Mouse (Mus musculus): Measurements from ENCODE around the gene Gadd45a.

Gene Gadd45a

DNA sequence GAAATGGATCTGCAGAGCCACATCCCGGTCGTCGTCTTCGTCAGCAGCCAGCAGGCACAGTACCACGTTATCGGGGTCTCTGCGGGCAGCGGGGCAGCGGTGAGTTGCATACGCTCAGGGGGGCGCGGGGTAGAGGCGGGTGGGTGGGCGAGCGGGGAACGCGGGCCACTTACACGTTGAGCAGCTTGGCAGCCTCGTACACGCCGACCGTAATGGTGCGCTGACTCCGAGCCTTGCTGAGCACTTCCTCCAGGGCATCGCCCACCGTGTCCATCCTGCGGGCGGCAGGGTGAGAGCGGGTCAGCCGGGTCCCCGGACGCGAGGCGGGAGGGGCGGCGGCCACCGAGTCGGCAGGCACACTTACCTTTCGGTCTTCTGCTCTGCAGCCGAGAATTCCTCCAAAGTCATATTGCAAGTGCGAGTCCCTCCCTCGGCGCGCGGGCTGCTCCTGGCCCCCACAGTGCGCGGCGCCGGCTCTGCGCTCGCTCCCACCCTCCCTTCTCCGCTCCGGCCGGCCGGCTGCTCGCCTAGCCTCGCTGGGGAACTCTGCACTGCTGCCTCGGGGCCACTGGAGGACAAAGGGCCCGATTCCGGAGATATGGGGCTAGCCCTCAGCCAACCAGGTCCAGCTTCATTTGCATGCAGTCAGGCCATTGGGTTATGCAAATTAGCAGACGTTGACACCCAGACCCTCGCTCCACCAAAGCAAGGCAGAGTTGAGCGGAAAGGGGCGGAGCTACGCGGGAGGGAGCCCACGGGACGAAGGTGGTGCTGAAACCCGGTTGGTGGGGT is at the start of gene Gadd45a:
Gadd45a (minus strand) TSS at position 621 of the 792 bp plus-strand sequence.
- peak; percentile 98 for DNase-seq

DNA sequence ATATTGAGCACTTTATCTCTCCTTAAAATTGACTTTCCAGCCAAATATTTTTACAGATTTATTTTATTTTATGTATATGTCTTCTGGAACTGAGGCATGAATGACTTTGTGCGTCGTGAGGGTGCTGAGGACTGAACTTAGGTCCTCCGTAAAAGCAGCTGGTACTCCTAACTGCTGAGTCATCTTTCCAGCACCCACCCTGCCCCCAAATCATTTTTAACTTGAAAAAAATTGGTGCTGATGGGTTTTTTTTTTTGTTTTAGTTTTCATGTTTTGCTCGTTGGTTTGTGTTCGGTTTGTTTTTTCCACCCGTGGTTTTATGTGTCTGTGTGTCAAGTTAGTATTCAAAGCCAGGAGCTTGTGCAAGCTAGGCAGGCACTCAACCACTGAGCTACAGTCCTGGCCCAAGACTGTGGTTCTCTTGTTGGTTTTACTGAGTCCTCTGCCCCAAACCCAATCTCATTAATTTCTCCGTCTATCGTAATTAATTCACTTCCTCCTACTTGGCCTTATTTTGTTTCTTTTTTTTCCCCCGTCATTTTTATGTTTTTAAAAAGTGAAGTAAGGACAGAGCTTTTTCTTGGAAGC is 48.7 kb upstream of the Gadd45a start:
- no peak for DNase-seq

DNA sequence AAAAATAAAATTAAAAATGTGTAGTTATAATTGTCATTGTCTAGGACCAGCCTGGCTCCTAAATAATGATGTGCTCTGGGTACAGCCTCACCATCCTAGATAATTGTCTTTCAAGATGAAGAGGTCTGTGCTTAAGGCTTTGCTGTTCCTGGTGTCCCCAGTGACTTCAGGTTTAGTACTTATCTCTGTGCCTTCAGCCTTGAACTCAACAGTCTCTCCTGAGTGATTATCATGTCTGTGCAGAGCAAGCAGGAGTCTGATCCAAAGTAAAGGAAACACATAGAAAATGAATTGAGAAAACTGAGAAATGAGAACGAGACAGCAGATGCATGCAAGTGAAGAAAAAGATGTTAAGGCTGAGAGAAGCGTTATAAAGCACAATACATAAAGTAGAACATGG is 47.2 kb upstream of the Gadd45a start:
- no peak for DNase-seq

DNA sequence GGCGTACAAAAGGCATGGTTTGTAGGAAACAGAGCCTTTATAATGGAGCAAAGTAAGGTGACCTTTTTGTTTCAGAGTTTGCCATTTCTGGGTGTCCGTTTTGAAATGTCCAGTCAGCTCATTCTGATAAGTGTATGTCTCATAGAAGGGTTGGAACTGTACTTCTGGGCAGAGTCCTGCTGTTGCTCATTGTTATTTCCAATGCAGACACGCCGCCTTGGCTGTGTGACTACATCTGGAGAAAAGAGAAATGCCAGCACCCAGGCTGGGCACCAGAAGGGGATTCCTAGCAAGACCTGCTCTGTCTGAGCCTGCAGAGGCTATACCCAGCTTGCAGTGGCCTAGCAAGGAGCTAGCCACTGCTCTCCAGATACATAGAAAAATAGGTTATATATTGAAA is 43.9 kb upstream of the Gadd45a start:
- no peak for DNase-seq

DNA sequence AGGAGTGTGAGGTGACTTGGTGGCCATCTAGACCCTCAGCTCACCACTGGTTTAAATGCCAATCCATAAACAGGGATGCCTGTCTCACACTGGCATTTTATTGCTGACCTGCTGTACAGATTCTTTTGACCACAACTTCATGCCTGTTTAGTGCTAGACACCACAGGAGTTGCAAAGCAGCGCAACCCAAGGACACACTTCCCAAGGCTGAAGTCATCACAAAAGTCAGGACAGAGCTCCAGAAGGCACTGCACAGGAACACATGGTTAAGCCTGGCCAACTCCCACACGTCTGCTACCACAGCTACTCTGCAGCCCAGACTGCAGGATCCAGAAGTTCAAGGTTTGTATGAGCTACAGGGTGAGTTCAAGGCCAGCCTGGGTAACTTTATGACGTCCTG is 40.8 kb upstream of the Gadd45a start:
- DNase-seq, result no peak

DNA sequence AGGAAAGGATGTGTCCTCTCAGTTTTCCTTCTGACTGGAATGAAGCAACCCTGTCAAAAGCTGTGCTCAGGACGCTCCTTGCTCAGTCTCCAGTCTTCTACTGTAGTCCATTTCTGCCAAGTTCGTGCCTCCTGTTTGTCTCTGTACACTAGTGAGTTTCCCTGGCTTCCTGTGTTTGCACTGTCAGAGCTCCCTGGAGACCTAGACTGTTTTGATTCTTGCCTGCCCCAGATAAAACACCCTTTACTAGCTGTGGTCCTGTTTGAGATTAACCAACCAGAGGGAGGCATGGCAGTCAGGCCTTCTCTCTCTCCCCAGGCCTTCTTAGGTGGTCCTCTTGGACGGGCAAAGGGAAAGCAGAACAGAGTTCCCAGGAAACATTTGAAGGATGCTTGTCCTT is 40.2 kb upstream of the Gadd45a start:
- peak; percentile 53 for DNase-seq

DNA sequence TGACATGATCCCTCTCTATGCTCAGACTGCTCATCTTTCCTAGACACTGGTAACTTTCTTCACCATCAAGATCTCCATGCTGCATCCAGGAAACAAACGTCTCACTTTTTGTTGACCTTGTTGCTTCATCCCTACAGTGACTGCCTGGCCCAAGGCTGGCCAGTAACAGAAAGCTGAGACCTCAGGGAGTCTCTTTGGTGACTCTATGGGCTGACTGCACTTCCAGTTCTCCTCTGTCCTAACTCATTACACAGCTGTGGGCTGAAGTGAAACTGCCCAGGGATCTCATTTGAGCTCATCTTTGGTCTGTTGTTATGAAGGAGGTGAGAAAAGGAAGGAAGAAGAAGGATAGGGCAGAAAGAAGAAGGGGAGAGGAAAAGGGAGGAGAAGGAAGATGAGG is 39.1 kb upstream of the Gadd45a start:
- no peak for DNase-seq

DNA sequence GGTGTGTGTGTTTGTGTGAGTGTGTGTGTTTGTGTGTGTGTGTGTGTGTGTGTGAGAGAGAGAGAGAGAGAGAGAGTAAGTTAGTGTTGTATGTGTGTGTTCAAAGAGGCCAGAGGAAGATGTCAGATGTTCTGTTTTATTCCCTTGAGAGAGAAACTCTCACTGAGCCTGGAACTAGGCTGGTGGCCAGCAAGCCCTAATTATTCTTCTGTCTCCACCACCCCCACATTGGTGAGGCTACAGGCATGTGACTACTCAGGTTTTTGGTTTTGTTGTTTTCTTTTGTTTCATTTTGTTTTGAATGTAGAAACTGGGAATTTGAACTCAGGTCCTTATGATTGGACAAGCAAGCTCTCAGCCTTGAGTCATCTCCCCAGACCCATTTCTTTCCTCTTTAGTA is 37.6 kb upstream of the Gadd45a start:
- no peak for DNase-seq

DNA sequence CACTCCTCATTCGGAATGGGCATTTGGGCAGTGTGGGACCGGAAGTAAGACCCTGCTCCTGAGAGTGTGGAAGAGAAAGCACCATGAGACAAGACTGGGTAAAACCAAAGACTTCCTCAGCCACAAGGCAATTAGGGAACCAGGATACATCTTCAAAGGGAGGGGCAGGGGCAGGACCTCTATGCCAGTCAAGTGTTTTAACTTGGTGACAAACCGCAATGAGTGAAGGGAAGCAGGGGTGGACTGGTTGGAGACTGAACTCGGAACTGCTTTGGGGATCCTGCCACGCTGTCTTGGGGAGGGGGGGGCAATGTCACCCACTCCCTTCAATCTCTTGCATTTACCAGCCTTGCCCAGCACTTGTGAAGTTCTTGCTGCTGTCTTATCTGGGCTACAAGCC is 36.7 kb upstream of the Gadd45a start:
- DNase-seq, result no peak

DNA sequence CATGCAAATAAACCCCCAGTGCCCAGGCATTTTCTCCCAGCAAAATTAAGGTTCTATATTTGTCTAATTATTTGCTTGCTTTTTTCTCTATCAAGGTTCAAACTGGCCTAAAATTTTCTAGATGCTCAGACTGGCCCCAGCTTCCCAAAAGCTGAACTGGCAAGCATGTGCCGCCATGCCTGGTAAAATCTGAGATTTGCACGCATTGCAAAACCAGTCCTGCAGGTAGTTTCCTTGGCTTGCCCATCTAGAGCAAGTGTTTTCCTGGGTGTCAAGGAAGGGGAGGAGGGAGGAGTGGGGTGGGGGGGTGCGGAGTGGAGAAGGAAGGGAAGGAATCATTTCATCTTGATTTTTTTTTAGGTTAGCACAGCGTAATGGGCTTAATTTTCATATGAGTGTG is 36.2 kb upstream of the Gadd45a start:
- DNase-seq, result no peak

DNA sequence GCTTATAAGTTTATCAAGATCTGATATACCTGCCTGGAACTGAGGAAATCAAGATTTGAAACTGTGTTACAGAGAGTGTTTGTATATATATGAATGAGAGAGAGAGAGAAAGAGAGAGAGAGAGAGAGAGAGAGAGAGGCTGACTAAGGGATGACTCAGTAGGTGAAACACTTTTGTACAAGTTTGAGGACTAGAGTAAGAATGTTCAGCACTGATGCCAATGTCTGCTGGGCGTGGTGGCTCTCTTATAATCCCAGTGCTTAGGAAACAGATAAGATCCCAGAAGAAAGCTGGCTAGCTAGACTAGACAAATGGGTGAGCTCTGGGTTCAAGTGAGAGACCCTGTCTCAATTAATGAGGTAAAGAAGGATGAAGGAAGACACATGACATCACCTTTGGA is 34.4 kb upstream of the Gadd45a start:
- no peak for DNase-seq

DNA sequence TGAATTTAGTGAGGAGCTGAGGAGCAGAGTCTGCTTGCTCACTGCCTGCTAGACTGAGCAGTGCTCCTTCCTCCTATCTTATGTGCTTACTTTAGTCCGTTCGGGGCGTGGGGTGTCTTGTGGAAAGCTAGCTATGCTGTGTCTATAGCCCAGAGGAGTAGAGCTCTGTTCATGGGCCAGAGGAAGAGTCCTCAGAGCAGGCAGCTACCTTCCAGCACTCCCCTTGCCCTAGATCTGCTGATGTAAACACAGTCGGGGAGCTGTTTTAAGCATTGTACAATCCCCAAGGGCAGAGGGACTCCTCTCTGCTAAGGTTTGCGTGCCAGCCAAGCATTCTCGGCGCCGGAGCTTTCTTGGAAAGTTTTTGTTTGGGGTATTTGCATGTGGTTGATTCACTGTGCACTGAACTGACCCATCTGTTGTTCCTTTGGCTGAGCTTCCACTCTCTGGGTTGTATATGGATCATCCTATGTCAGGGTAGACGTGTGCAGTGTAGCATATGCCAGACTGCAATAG is 32.6 kb upstream of the Gadd45a start:
- no peak for DNase-seq

DNA sequence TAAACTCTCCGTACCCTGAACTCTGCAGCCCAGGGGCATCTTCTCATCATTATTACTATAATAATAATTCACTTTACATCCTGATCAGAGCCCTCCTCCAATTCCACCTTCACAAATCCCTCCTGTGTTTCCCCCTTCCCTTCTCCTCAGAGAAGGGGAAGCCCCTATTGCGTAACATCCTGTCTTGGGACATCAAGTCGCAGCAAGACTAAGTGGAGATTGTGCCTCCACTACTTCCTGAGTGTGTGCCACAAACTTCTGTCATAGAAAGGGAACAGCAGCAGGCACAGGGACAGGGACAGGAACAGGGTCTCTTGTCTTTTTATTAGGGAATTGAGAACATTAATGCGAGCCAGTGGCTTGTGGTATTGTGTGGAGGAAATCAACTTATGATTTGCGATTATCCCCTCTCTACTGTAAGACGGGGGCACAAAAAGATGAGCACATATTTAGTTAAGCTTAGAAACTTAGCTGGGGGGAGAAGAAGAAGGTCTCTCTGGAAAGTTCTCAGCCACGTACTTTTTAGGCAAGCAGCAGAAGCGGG is 32.0 kb upstream of the Gadd45a start:
- DNase-seq, result no peak

DNA sequence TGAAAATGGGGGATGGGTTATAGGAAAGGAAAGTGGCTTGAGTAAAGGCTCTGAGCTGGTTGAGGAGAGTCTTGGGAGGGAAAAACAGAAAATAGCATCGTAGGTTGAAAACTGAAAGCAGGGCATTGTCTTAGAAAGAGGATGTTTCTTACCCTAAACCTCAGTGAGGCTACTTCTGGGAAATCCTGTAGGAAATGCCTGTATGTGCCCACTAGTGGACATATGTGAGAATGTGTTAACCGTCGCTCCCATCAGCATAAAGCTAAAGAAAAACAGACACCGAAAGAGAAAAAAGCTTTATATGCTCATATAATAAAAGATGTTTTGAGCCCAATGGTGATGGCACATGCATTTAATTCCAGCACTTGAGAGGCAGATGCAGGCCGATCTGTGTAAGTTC is 22.8 kb upstream of the Gadd45a start:
- DNase-seq, result no peak

DNA sequence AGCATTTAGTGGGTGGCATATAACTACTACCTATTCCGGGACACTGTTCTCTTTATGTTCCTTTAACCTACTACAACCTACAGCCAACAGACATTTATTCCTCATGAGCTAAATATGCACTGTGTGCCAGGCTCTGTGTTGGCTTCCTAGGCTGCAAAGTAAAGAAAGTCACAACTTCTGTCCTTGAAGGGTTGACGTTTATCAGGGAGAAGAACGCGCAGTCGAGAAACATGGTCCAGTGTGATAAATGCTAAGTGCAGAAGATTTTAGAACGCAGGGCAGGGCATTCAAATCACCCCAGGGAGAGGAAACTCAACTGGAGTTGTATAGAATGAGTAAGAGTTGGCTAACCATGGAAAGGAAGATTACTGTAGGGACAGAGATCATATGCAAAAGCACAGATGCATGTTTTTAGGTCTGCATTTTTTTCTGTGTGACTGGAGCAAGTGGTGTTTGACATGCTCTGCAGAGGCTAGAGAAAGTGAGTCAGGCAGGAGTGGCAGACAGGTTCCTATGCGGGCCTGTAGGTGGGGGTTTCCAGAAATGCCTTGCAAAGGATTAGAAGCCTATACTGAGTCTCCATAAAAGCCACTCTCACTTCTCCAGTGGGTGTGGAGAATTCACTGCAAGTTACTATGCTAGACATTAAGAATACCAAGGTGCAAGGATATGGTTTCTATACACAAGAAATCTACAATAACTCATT is 20.9 kb upstream of the Gadd45a start:
- DNase-seq, result no peak

DNA sequence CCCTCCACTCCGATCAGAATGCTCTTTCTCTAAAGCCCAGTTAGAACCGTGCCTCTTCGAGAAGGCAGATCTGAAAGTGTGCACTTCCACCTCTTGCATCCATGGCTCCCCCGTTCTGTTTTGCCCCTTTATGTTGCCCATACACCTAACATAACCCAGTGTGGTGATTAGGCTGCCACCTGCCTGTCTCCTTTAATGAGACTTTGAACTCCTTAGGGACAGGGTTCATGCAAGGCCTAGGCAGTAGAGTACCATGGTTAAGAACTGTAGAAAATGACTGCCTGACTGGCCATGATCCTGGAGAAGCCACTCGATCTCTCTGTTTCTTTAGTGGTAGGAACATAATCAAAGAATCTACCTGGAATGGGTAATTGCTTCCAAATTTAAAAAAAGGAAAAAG is 20.3 kb upstream of the Gadd45a start:
- DNase-seq, result no peak

DNA sequence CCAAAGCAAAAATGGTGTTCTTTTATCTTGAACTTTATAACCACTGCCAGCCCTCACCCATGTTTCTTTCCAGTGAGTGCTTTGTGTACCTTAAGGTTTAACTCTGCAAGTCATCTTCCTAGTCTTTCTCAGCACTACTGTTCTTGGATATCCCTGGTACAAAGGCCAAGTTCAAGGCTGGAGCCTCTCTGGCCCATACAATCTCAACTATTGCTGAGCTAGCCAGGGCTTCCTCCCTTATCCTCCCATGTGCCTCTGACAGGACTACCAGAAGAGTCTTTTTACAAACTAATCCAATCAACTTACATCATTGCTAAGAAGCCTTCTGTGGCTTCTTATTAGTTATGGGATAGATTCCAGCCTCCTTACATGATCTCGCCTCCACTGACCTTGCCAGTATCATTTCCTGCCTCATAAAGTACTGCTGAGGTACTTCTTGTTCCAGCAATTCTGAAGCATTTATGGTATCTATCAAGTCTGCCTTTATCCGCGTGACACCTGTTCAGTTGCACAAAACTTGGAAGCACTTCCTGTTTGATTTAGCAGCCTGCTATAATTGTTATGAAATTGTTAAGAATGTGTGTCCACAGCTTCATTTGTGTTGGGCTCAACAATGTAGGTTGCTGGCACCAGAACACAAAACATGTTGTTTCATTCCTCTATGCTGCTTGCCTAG is 19.8 kb upstream of the Gadd45a start:
- no peak for DNase-seq

DNA sequence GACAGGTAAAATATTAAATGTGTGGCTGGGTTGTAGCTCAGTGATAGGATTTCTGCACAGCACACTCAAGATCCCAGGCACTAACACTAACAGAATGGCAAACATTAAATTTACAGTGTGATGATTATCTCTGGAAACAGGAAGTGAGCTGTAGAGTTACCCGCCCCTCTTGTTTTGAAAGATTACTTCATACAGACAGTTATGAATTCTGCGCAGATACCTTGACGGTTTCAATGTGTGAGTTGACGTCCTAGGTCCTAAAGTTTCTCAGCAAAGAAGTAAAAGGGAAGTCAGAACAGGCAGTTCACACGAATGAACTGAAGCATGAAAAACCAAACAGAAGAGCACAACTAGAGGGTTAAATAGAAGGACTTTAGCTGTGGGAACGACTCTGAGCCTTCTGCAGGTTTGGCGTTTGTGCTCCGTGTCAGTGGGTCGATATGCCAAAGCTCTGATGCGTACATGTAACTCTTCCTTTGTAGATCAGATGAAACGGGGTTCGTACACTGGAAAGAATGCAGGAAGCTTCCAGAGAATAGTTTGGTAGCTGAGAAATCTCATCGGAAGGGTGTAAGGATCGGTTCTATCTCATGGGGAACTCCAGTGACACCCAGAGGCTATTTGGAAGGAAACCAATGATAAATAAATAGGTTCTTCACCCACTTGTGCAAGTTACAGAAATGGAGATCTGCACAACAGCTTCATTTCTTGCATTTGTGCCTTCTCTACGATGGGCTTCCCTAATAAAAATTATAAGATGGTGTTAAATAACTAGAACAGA is 19.0 kb upstream of the Gadd45a start:
- DNase-seq, result no peak

DNA sequence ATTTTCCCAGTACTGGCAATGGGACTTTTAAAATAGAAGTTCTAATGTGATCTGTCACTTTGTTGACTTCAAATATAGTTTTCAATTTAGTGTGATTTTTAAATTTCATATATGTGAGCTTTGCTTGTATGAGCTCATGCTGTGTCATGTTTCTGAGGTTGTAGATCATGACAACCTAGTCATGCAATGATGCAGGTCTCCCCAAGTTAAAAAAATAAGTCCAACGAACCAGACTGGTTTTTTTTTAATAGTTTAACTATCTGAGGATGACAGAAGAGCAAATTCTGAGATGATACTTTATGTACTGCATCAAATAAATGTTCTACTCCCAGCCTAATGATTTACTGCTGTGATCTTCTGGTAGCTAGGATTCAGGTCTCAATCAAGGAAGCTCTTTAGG is 12.8 kb upstream of the Gadd45a start:
- no peak for DNase-seq

DNA sequence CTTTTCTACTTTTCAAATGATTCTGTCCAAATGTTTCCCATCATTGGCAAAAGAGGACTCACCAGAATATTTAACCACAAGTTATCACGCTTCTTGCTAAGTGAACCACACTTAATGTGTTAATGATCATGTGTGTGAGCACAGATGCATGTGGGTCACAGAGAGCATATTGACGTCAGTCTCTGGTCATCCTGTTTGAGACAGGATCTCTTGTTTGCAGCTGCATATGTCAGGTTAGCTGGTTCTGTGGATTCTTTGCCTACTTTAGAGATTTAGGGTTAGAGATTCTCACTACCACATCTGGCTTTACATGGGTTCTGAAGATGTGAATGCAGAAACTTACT is 12.4 kb upstream of the Gadd45a start:
- DNase-seq, result no peak

DNA sequence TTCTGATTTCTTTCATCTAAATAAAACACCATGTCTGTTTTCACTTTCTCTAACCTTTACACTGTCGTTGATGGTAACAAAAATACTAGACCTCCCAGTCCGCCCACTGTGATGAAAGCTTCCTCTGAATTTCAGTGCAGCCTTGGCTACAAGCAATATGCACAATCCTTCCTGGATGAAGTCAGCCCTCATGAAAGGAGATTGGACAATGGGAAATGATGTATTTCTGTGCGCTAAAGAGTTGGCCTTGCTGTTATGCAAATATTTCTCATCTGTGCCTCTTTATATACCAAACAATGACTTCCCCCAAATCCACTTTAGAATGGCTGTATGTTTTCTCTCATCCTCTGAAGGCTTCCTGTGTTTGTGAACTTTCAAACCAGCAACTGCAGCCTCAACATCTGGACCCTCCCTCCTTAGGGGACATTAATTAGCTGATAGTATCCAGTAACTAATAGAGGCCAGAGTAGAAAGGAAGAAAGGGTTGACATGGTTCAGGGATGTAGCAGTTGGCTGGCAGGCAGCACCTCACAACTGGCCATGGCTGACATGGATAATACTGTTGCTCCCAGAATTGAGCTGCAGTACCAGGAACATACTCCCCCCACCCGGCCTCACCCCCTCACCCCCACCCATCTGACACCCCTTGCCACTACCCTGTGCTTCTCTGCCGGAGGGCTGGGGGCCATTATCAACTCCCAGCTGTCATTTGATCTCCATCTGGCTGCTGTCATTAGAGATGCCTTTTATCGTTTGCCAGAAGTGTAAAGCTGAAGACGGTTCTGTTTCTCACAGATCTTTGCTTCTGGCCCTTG is 11.8 kb upstream of the Gadd45a start:
- no peak for DNase-seq

Measured in kidney, postnatal 14 days (tissue).